Mouse (Mus musculus): ENCODE data around the gene Myo9a.

Myo9a gene

DNA sequence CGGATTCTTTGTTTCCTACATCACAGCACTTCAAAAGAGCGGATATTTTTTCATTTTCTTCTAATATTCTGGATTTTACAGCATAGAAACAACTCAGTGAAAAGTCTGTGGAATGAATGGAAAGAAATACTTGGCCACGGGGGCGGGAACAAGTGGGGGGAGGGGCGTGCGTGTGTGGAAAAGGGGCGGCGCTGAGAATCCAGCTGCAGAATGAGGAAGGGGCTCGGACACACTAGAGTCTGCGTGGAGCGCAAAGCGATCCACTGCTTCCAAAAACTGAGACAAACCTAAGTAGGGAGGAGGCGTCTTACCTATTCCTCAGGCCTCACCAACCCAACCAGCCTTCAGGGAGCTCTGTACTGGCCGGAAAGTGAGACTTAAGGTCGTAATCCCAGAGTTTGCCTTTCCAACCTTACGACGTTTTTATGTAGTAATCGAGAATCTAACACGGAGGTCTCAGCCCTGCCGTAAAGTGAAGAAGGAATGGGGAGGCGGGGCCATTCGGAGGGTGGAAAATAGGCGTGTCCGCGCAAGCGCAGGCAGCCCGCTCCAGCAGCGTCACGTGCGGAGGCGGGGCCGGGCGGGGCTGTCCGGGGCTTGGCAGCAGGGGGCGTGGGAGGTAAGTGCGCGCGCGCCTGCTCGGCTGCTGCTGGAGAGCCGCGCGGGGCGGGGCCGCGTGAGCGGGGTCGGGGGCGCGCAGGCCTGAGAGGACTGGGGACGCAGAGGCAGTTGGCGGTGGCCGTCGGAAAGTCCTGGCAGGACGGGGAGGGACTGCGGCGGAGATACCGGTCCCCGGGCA, at the start of gene Myo9a, which contains the start of gene Senp8:
Gene Myo9a, plus strand, starts transcription at position 630 of the 799 bp plus-strand sequence.
Gene Senp8, minus strand, starts transcription at position 444 of the 799 bp plus-strand sequence.
- DNase-seq (ENCODE audit: low spot score), result peak; percentile 99

- no peak for DNase-seq (ENCODE audit: low spot score)
Observed at GRCm38 (mm10) chr9:59701094-59701493, 49.6 kb upstream of the Myo9a start.

DNA sequence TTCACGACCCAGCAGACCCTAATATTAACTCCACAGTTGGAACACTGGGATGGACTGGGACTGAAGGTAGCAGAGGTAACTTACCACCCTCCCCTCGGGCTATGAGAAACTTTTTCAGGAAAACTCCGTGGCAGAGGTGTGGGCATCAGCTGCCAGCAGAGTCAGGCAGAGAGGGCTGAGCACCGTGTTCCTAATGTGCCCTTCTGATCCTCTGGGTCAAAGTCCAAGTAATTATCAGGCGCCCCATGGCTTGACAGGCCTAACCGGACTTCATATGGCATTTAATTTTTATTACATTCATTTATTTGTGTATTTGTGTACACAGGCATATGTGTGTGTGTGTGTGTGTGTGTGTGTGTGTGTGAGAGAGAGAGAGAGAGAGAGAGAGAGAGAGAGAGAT, 47.6 kb upstream of the Myo9a start:
- no peak for DNase-seq (ENCODE audit: low spot score)

GRCm38 (mm10) chr9:59706850-59707825, 43.6 kb upstream of the Myo9a start:
- DNase-seq (ENCODE audit: low spot score), result peak; percentile 87

GRCm38 (mm10) chr9:59709225-59709624, 41.5 kb upstream of the Myo9a start:
- peak; percentile 89 for DNase-seq (ENCODE audit: low spot score)

DNA sequence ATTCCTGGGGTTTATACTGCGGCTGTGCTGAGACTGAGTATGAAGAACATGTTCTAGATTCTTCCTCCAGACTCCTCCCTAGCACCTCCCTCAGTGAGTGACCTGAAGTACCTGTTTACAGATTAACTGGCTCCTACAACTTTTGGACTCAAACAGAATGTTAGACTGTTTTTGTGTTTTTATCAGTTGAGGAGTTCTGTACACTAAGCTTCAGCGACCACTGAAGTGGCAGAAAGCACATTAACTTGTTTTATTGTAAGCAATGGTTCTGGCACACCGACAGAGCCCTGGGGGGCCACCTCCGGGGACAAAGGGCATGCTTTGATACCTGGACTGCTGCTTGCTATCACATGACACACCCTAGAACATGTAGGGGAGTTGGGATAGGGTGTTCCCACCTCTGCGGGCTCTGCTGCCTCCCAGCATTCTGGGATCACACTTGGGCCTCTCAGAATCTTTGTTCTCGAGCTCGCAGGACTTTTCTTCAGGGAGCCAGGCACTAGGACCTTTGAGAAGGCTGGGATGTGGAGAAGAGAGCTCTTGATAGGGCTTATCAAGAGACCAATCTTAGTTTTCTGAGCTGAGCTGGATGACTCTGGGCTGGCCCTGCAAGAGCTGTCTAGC, 34.3 kb upstream of the Myo9a start:
- DNase-seq (ENCODE audit: low spot score), result peak; percentile 64

- DNase-seq (ENCODE audit: low spot score), result peak; percentile 55
Observed at GRCm38 (mm10) chr9:59718237-59718636, 32.5 kb upstream of the Myo9a start.

DNA sequence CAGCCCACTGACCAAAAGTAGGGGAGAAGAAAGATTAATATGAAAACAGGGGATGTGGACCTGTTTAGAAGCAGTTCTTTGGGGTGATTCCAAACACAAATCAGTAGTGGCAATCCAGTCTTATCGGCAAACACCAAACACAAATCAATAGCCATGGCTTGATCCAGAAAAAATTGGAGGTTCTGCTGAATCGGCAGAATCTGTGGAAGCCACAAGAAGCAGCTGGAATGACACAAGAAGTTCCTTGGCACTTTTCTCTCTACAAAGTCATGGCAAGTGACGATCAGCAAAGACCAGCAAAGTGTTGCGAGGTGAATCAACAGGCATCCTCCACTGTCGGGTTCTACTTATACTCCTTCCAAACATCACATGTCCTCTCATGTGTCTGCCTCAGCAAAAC, 29.6 kb upstream of the Myo9a start:
- DNase-seq (ENCODE audit: low spot score), result no peak

GRCm38 (mm10) chr9:59723096-59723657, 27.5 kb upstream of the Myo9a start:
- peak; percentile 80 for DNase-seq (ENCODE audit: low spot score)

GRCm38 (mm10) chr9:59723791-59724442, 26.8 kb upstream of the Myo9a start:
- peak; percentile 40 for DNase-seq (ENCODE audit: low spot score)

GRCm38 (mm10) chr9:59725515-59725914, 25.2 kb upstream of the Myo9a start:
- no peak for DNase-seq (ENCODE audit: low spot score)

GRCm38 (mm10) chr9:59727569-59728286, 23.0 kb upstream of the Myo9a start:
- no peak for DNase-seq (ENCODE audit: low spot score)

DNA sequence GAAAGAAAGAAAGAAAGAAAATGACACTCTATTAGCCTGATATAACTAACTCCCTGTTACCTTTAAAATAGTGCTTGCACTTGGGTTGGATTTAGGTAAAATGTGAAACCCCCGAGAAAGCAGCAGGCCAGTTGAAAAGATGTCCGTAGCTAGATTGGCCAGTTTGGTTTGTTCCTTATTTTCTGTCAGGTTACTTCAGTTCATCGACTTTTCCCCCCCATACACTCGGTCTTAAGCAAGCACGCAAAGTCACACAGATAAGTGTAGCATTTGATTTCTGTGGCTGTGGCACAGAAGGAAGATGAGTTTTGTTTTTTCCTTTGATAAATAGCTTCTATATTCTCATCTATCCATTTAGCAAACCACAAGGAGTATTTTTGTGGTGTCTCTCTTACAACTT, 19.6 kb upstream of the Myo9a start:
- no peak for DNase-seq (ENCODE audit: low spot score)

- no peak for DNase-seq (ENCODE audit: low spot score)
Observed at GRCm38 (mm10) chr9:59733075-59733474, 17.6 kb upstream of the Myo9a start.

DNA sequence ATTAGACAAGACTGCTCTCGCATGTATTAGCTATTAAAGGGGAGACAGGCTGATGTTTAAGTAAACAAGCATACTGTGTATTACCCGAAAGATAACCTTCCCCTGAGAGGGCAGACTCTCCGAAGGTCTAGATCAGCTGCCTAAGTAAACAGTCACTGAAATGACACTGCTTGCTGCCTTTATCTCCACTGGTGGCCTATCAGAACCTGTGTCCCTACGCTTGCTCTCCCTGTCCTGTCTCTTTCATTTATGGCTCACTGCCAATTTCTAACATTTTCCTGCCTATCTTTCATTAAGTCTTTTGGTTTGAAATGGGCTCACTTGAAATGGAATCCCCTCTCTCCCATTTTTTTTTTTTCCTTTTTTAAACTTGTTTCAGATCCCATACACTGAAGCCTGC, 15.3 kb upstream of the Myo9a start:
- DNase-seq (ENCODE audit: low spot score), result no peak

GRCm38 (mm10) chr9:59740593-59740992, 10.1 kb upstream of the Myo9a start:
- DNase-seq (ENCODE audit: low spot score), result no peak

GRCm38 (mm10) chr9:59743903-59744302, 6.8 kb upstream of the Myo9a start:
- DNase-seq (ENCODE audit: low spot score), result no peak

- no peak for DNase-seq (ENCODE audit: low spot score)
Observed at GRCm38 (mm10) chr9:59748387-59748786, 2.3 kb upstream of the Myo9a start.

DNA sequence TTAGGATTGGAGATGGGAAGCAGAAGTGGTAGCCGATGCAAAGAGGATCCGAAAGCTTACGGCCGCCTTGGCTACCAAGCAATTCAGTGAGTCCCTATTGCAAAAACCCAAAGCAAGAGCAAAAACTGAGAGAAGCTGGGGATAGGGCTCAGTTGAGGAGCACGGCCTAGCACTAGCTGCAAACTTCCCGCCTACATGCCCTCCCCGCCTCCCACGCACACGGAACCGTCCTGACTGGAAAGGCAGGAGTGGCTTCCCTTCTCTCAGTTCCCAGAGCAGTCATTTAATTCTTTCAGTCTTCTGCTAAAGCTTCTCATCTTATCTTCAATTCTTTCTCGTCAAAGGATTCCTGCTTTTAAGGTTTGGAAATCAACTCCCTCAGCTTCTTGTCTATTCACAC, 1.7 kb upstream of the Myo9a start:
- peak; percentile 21 for DNase-seq (ENCODE audit: low spot score)

- no peak for DNase-seq (ENCODE audit: low spot score)
Observed at GRCm38 (mm10) chr9:59749581-59750265, 973 bp upstream of the Myo9a start.

Measured in lung, postnatal 25 days (tissue).